Mouse (Mus musculus) spleen, adult 2 months (tissue): ENCODE results near the gene Gadd45g. TPM values are rescaled to one million over a fixed set of nuclear protein-coding genes. Genes with fewer than 3 reads are reported as not detected.

Experiments
- DNase-seq, 2 experiments: peaks; one replicate each; pipeline versions ENCODE4 v3.0.0 to v3.0.0-alpha.2; 2012 to 2021; ENCODE audit warnings: low spot score in 2 of 2, low read depth in 1 of 2
- H3K27ac ChIP-seq: fragments of 200-500 bp; 2 replicates; pipeline ENCODE4 v1.5.1; 2012; ENCODE audit warnings: low read length, inconsistent platforms; ENCODE audit not compliant: insufficient read depth
- H3K27me3 ChIP-seq: fragments of 200-500 bp; 2 replicates; pipeline ENCODE4 v1.6.1; 2012; ENCODE audit warnings: mild to moderate bottlenecking, moderate library complexity, low read length, inconsistent platforms; ENCODE audit not compliant: control insufficient read depth, insufficient read depth
- H3K36me3 ChIP-seq: fragments of 200-500 bp; 2 replicates; pipeline ENCODE4 v1.6.1; 2012; ENCODE audit warnings: mild to moderate bottlenecking, low read length, inconsistent platforms; ENCODE audit not compliant: control insufficient read depth, insufficient read depth
- H3K4me1 ChIP-seq: fragments of 200-500 bp; 2 replicates; pipeline ENCODE4 v1.6.1; 2011; ENCODE audit warnings: inconsistent platforms; ENCODE audit not compliant: control insufficient read depth, insufficient read depth, insufficient read length
- H3K4me3 ChIP-seq: fragments of 200-500 bp; 2 replicates; pipeline ENCODE4 v1.5.1; 2011; ENCODE audit warnings: mild to moderate bottlenecking, inconsistent platforms; ENCODE audit not compliant: insufficient read depth, insufficient read length; ENCODE audit errors: extremely low read depth
- CTCF ChIP-seq: fragments of 200-500 bp; IDR thresholded peaks from 2 replicates; pipeline ENCODE4 v1.5.1; 2011; ENCODE audit warnings: mild to moderate bottlenecking, inconsistent platforms; ENCODE audit not compliant: insufficient read depth, insufficient read length, insufficient replicate concordance; ENCODE audit errors: extremely low read depth
- POLR2A ChIP-seq: fragments of 200-500 bp; IDR thresholded peaks from 2 replicates; pipeline ENCODE4 v1.6.1; 2011; ENCODE audit warnings: low read depth, low read length, inconsistent platforms
- WGBS: fragments of 180-500 bp; shearing (Covaris S2); methylation state at CpG from one replicate; pipeline ENCODE4 v1.1.7; 2018; 5-methylcytosine and 5-hydroxymethylcytosine counted together
- polyA plus RNA-seq: library from polyadenylated mRNA; depleted of rRNA; stranded (reverse); fragments of >200 nt; gene quantifications from 2 replicates; pipeline ENCODE4 v1.2.3, GENCODE M21; 2012

The Gadd45g gene
- polyA plus RNA-seq, 1 experiment = 14.6 TPM

GRCm38 (mm10) chr13:51878806-51879205 is 32.3 kb downstream of the Gadd45g start:
- no peak for DNase-seq
- 64% methylated on average over 8 of the region's 8 CpGs for WGBS
- Histone ChIP-seq H3K27me3 (no peaks in the 10 kb centered on the region), H3K4me3 (no peak overlapping the region), H3K27ac (no peak overlapping the region), H3K4me1 (no peaks in the 10 kb centered on the region), H3K36me3 (no peaks in the 10 kb centered on the region)
- no peak for TF ChIP-seq CTCF
- TF ChIP-seq POLR2A = no peak

GRCm38 (mm10) chr13:51879571-51879970 is 33.1 kb downstream of the Gadd45g start:
- 85% methylated on average over 3 of the region's 3 CpGs for WGBS
- TF ChIP-seq CTCF (no peak), POLR2A (no peak)
- DNase-seq = no peak
- Histone ChIP-seq H3K27ac (no peak overlapping the region), H3K4me1 (no peaks in the 10 kb centered on the region), H3K27me3 (no peaks in the 10 kb centered on the region), H3K36me3 (no peaks in the 10 kb centered on the region), H3K4me3 (no peak overlapping the region)

GRCm38 (mm10) chr13:51880019-51880418 is 33.5 kb downstream of the Gadd45g start:
- Histone ChIP-seq H3K27ac (no peak overlapping the region), H3K4me1 (no peaks in the 10 kb centered on the region), H3K27me3 (no peaks in the 10 kb centered on the region), H3K4me3 (no peak overlapping the region), H3K36me3 (no peaks in the 10 kb centered on the region)
- WGBS = 53% methylated on average over 4 of the region's 4 CpGs
- no peak for TF ChIP-seq POLR2A
- no peak for DNase-seq

DNA sequence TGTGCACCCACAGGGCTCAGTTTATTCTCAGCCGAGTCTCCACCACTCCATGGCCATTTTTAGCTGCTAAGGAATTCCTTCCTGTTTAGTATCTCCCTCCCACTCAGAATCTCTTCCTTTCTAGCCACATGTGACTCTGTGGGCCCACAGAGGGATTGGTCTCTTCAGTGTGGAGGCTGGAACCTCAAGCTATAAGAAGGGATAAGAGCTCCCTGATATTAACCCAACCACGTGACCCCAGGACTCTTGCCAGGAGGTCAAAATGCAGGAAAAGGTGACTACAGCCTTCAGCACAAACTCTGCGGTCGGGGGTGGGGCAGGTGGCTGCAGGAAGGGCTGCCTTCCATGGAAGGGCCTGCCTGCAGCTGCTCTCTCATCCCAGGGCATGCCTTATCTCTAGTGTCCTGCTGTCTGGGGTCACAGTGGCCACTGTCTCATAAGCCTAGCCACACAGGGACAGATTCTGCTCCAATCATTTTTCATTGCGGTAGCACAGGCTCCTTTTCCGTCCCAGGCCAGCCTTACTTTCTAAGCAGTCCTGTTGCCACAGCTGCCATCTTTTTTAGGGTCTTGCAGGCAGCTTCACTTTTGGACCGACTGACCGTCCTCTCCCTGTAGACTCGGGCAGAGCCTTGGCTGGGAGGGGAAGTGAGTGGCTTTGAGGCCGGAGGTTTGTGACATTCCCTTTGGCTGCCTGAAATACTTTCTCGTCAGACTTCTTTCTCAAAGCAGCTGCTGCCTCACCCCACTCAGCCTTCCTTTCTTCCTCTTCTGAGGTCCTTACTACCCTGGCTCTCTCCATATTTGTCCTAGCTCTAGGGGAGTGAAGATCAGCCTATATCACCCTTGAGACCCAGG is 35.0 kb downstream of the Gadd45g start:
- H3K27ac ChIP-seq = no peak overlapping the region
- no peak for DNase-seq

GRCm38 (mm10) chr13:51882218-51882617 is 35.7 kb downstream of the Gadd45g start:
- Histone ChIP-seq H3K4me3 (no peak overlapping the region), H3K36me3 (no peaks in the 10 kb centered on the region), H3K27me3 (no peaks in the 10 kb centered on the region), H3K27ac (no peak overlapping the region), H3K4me1 (no peaks in the 10 kb centered on the region)
- TF ChIP-seq CTCF (no peak), POLR2A (no peak)
- WGBS = 89% methylated on average over 3 of the region's 3 CpGs
- DNase-seq = no peak

More for the DNA sequence above, 35.0 kb downstream of the Gadd45g start:
- no peaks in the 10 kb centered on the region for H3K36me3 ChIP-seq
- 37% methylated on average over 11 of the region's 11 CpGs for WGBS
- TF ChIP-seq CTCF (no peak), POLR2A (no peak)
- H3K27me3 ChIP-seq = no peaks in the 10 kb centered on the region
- no peak overlapping the region for H3K4me3 ChIP-seq
- H3K4me1 ChIP-seq = no peaks in the 10 kb centered on the region

DNA sequence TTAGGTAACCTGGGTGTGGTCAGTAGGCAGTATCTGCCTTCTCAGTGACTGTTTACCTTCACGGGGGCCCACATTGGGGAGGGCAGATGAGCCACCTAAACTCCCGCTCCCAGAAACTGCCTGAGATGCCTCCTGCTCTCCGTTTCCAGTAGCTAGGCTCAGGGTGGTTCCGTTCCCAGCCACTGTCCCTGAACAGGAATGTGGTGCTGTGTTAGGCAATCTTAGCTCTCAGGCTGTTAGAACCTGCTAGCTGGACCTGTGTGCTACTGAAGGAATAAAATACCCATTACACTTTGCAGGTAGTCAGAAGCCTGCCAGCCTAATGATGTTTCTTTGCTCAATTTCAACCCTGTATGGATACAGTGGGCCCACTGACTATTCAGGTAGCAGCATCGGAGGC is 37.8 kb downstream of the Gadd45g start:
- Histone ChIP-seq H3K4me3 (no peak overlapping the region), H3K27me3 (no peaks in the 10 kb centered on the region), H3K4me1 (no peaks in the 10 kb centered on the region), H3K27ac (no peak overlapping the region), H3K36me3 (no peaks in the 10 kb centered on the region)
- no peak for TF ChIP-seq CTCF
- TF ChIP-seq POLR2A = no peak
- DNase-seq = no peak
- WGBS = 90% methylated on average over 5 of the region's 5 CpGs

- no peaks in the 10 kb centered on the region for H3K27me3 ChIP-seq
- no peak for TF ChIP-seq CTCF
- TF ChIP-seq POLR2A = no peak
- DNase-seq = no peak
- no peak overlapping the region for H3K27ac ChIP-seq
- WGBS = 75% methylated on average over 10 of the region's 10 CpGs
- H3K36me3 ChIP-seq = no peaks in the 10 kb centered on the region
- H3K4me1 ChIP-seq = no peaks in the 10 kb centered on the region
- H3K4me3 ChIP-seq = no peak overlapping the region
Observed at GRCm38 (mm10) chr13:51885594-51885993, 39.1 kb downstream of the Gadd45g start.
